Mouse (Mus musculus) urinary bladder, adult 18-20 months (tissue): ENCODE data around the gene Me1.

Experiments
- DNase-seq, 2 experiments: peaks; one replicate each; pipeline ENCODE4 v3.0.0; 2022; ENCODE audit warnings: low spot score in 2 of 2, mixed read lengths in 2 of 2

Me1 gene

DNA sequence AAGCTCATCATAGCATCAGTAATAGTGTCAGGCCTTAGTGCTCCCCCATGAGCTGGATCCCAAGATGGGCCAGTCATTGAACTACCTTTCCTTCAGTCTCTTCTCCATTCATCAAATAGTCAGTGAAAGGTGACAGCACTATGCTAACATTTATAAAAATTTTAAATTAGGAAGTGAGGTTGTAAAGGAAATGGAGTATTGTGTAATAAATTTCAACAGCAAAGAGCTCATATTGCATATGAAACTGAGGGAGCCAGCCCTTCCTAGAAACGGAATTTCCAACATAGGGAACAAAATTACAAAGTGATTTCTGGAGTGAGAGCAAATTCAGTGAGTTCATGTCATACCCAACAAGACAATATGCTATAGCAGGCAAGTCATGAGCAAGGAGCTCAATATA is 151.2 kb downstream of the Me1 start:
- DNase-seq, result no peak

DNA sequence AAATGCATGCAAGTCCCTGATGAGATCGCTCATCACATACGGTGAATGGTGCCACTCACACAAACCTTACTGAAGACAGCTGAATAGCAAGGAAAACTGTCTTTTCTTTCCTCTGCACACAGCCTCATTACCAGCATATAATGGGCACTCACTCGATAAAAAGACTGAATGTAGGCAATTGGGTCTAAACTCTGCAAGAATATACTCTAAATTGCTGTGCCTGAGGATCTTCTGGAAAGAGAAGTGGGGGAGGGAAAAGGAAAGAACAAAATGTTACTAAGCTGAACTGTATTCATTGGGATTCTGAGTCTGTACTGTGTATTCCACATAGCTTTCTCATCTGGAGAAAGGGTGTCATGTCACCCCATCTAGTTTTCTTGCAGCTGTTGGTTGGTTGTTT is 152.3 kb downstream of the Me1 start:
- DNase-seq, result no peak

DNA sequence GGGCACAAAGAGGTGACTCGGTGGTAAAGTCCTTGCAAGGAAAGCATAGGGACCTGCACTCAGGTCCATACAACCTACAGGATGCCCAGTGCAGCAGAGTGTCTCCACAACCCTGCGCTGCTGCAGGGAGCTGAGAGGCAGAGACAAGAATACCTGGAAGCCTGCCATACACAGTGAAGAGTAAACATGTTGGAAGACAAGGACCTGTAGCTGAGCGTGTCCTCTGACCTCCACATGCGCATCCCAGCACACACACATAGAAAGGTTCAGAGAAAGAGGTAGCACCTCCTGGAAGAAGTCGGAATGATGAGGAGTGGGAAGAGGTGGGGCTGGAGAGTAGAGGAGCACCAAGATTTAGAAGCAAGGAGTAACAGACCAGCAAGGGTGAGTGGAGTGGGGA is 161.7 kb downstream of the Me1 start:
- DNase-seq, result no peak
